Mouse (Mus musculus) bone marrow macrophage, adult 2 months (primary cell): ENCODE measurements around the gene Sptbn1. TPM values are rescaled to one million over a fixed set of nuclear protein-coding genes. Genes with fewer than 3 reads are reported as not detected.

Source experiments
- H3K27ac ChIP-seq: 2 replicates; pipeline ENCODE4 v1.5.1; 2012; ENCODE audit warnings: low read depth, low read length; ENCODE audit not compliant: insufficient read depth
- H3K4me1 ChIP-seq: 2 replicates; pipeline ENCODE4 v1.6.1; 2012; ENCODE audit warnings: low read length; ENCODE audit not compliant: control insufficient read depth, insufficient read depth
- H3K4me3 ChIP-seq: 2 replicates; pipeline ENCODE4 v1.5.1; 2012; ENCODE audit warnings: mild to moderate bottlenecking, low read length, moderate library complexity; ENCODE audit not compliant: insufficient read depth
- CTCF ChIP-seq: IDR thresholded peaks from 2 replicates; pipeline ENCODE4 v1.5.1; 2012; ENCODE audit warnings: low read depth, mild to moderate bottlenecking, low read length, moderate library complexity
- POLR2A ChIP-seq: IDR thresholded peaks from 2 replicates; pipeline ENCODE4 v1.6.1; 2012; ENCODE audit warnings: mild to moderate bottlenecking, low read depth, low read length, borderline replicate concordance
- polyA plus RNA-seq: library from polyadenylated mRNA; stranded (reverse); fragments of >200 nt; gene quantifications from 2 replicates; pipeline ENCODE4 v1.2.4, GENCODE M21; 2012; ENCODE audit not compliant: missing spikeins, insufficient read depth, insufficient read length

Sptbn1 gene
- 33.4 and 36.3 TPM in 2 replicates for polyA plus RNA-seq

DNA sequence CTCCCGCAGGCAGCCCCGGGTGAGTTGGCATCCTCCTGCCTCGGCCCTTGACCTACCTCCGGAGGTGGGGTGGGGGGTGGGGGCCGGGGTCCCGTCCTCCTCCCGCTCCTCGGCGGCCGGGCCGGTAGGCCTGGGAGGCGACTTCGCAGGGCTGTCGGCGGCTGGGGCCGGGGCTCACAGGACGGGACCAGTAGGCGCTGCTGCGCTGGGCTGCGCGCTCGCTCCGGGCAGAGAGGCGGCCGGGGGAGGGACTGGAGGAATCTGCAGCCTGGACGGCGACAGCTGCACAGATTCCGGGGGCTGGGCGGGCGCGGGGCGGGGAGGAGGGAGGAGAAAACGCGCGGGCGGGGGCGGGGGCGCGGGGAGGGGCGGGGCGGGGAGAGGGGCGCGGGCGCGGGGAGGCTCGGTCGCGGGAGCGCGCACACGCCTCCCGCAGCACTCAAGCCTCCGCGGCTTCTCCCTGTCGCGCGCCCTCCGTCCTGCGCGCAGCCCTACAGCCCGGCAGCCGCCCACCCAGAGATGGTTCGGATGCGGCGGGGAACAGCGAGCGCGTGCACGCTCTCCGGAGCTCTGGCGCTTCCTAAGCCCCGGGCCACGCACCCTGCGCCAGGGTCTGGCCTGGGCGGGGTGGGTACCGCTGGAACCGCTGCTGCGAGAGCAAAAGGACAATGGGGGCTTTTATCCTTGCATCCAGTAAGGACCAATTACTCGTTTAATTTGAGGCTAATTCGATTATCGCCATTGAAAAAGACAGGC is at the start of gene Sptbn1:
Gene Sptbn1, minus strand, starts transcription at position 284 of the 756 bp plus-strand sequence.
- TF ChIP-seq POLR2A, result no peak
- no peak for TF ChIP-seq CTCF
- Histone ChIP-seq H3K4me3 (peak within 1 kb of the TSS; percentile 67), H3K4me1 (peaks cover 2% of the 10 kb centered on the region; the same call in 1 of the 2 replicates), H3K27ac (no peak within 1 kb of the TSS)

DNA sequence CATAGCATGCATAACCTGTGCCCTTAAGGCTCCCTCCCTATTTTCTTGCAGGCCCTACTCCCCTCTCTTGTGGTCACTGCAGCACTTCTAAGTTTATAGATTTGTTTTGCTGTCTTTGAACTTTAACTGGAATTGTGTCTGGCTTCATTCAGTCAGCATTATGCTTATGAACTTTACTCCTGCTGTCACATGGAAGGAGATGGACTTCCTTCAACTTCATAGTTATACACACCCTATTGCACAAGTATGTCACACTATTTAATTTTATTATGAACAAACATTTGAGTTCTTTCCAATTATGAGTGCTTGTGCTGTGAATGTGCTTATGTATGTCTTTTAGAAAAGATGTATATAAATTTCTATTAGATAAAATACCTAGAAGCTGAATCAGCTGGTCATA is 26.3 kb upstream of the Sptbn1 start:
- TF ChIP-seq CTCF (no peak), POLR2A (no peak)
- H3K4me1 ChIP-seq, result peaks cover 7% of the 10 kb centered on the region
- H3K27ac ChIP-seq, result no peak overlapping the region
- no peak overlapping the region for H3K4me3 ChIP-seq

DNA sequence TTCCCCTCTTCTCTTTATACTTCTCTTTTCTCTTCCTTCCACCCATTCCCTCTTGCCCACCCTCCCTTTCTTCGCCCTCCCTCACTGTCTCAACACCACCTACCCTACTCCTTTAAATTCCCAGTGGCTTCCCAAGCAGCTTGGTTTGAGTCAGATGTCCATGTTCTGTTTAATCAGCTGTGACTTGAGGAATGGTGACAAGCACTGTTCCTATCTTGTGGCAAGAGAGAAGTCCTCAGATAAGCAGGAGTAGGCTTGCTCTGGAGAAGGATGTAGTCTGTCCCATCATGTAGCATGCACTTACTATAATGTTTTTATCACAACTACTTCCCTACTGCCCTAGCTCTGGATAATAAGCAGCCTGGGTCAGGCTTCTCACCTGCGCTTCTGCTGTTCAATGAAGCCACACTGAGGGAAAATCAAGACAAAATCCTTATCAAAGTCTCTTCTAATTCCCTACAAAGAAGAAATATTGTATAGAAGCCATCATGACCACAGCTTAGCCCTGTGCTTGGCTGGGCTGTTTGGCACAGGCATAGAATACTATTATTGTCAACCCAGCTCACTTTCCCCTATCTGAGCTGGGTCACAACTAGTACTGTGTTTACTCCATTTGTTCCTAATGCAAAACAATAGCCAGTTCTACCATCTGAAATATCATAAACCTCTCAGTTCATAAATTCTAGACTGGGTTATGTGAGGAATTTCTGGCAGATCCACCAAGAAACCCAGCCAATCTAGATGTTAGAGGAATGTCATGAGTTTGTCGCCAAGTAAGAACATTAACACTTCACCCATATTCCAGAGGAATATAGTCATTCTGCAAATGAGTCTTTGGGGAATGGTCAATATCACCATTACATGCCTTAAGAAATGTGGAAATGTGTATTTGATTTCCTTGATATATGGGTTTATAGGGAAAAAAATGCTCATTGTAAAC is 24.5 kb upstream of the Sptbn1 start:
- TF ChIP-seq POLR2A, result no peak
- TF ChIP-seq CTCF, result no peak
- H3K4me1 ChIP-seq, result peaks cover 7% of the 10 kb centered on the region
- H3K4me3 ChIP-seq, result no peak overlapping the region
- no peak overlapping the region for H3K27ac ChIP-seq

DNA sequence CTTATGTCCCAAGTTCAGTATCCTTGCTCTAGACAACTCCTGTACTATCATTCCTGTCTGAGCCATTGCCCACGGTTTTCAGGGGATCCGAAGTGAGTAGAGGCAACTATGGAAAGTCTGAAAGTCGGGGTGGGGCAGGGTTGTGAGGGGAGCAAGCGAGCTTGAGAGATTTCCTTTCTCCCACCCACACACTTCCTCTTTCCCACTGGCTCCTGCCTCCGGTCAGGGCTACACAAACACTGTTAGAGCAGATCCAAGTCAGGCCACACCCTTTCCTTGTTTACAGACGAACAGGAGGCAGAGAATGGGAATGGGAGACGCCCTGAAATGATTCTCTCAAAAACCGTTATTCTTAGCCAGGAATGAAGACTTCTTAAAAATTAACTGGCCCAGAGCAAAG is 23.2 kb upstream of the Sptbn1 start:
- Histone ChIP-seq H3K27ac (no peak overlapping the region), H3K4me3 (no peak overlapping the region), H3K4me1 (peaks cover 7% of the 10 kb centered on the region)
- TF ChIP-seq POLR2A (no peak), CTCF (no peak)

DNA sequence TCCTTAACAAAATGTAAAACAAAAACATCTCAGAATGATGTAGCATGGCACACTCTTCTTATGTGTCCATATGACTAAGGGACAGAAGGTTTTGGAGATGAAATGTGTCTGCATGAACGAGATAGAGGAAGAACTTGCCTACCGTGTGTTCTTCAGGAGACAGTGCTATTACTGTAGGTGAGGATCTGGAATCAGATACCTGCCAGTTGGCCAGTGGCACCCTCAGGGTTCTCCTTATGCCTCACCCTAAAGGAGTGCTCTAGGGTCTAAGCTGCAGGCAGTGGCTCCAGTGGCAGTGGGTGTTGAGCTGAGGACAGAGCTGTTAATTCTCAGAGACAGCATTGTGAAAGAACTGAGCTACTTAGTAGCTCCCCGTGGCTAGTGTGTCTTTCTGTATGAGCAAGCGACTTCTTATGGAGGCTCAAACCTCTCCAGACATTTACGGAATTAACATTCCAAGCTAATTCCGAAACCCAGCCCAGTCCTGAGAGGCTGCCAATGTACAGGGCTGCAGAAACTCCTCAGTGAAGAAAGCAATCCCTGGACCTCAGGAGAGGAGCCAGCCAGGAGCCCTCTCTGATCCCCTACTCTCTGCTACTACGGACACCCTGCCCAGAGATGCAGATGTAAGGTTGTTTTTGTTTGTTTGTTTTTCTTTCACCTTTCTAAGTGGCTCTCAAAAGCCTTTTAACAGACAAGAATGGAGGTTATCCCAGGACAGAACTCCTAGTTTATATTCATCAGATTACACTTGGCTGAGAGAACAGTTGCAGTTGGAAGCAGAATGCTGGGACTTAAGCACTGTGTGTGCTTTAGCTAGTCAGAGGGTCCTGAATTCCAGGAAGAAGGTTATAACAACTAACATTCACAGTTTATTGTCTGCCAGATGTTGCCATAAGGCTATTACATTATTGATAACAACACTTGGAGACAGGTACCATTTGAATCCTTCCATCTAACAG is 21.8 kb upstream of the Sptbn1 start:
- H3K4me1 ChIP-seq, result peaks cover 7% of the 10 kb centered on the region
- no peak overlapping the region for H3K4me3 ChIP-seq
- no peak overlapping the region for H3K27ac ChIP-seq
- no peak for TF ChIP-seq CTCF
- TF ChIP-seq POLR2A, result no peak

DNA sequence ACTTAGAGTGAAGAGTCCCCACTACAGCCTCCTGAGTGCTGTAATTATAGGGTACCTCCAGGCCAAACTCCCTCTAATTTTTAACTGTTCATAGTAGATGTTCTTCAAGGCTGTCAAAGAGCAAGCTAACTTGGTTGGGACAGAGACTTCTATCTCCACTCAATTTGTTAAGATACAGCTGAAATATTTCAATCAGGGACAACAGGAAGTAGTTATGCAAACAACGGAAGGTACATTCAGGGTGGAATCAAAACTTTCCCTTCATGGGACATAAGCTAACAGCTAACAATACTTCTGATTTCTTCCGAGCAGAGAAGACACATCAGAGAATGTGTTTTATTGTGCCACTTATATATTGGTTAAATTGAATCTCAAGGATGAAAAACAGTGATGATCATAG is 20.1 kb upstream of the Sptbn1 start:
- no peak overlapping the region for H3K27ac ChIP-seq
- TF ChIP-seq CTCF (no peak), POLR2A (no peak)
- peaks cover 7% of the 10 kb centered on the region for H3K4me1 ChIP-seq
- H3K4me3 ChIP-seq, result no peak overlapping the region

DNA sequence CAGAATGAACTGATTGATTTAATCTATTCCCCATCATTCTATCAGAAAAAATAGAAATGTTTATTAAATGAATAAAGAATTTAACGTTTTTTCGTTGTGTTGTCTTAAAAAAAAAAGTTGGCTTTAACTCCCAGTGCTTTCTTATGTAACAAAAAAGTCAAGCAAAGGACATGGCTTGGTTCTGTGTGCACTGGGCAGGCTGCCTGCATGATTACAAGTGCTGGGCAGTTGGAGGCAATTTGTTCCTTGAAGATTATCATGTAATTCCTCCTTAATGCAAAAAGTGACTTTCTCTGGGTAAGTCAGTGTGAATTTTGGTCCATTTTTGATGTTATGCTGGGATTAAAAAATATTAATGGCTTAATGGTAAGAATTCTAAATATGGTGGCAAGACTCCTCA is 15.7 kb upstream of the Sptbn1 start:
- TF ChIP-seq POLR2A (no peak), CTCF (no peak)
- Histone ChIP-seq H3K4me1 (no peaks in the 10 kb centered on the region; the same call in 1 of the 2 replicates), H3K4me3 (no peak overlapping the region), H3K27ac (no peak overlapping the region)

DNA sequence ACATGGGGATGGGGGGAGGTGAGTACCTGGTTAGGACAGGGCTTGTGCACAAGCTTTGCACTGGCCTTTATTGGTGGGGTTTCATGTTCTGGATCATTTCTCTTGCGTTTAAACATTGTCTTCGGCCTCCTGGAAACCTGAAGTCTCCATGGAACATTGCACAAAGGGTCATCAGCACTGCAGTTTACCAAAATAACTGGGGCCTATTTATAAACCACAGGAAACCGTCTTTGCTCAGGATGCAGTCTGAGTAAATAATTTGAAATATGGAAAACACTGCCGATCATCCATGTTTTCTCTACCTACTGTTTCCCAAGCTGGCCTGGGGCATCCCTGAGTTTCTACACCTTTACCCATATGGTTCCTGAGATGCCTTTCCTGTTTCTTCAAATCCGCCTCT is 13.1 kb upstream of the Sptbn1 start:
- no peaks in the 10 kb centered on the region; the same call in 1 of the 2 replicates for H3K4me1 ChIP-seq
- no peak overlapping the region for H3K4me3 ChIP-seq
- TF ChIP-seq POLR2A, result no peak
- H3K27ac ChIP-seq, result no peak overlapping the region

DNA sequence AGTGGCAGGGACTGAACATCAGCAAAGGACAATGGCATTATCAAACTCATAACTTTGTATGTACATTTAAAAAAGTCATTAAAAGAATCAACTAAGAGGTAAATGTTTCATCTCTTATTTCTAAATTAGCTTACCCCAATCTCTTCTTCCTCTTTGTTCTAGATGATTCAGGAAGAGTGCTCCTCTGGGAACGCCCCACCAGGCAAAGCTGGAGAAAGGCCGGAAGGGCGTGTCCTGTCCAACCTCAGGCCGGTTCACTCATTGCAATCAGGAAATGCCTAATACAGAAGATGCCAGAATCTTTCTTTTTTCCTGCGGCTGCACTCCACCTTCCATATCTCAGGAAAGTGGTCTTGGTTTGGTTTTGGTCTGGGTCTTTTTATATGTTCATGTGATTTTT is 11.3 kb upstream of the Sptbn1 start:
- TF ChIP-seq CTCF (no peak), POLR2A (no peak)
- H3K27ac ChIP-seq, result no peak overlapping the region
- H3K4me3 ChIP-seq, result no peak overlapping the region
- H3K4me1 ChIP-seq, result no peaks in the 10 kb centered on the region; the same call in 1 of the 2 replicates

DNA sequence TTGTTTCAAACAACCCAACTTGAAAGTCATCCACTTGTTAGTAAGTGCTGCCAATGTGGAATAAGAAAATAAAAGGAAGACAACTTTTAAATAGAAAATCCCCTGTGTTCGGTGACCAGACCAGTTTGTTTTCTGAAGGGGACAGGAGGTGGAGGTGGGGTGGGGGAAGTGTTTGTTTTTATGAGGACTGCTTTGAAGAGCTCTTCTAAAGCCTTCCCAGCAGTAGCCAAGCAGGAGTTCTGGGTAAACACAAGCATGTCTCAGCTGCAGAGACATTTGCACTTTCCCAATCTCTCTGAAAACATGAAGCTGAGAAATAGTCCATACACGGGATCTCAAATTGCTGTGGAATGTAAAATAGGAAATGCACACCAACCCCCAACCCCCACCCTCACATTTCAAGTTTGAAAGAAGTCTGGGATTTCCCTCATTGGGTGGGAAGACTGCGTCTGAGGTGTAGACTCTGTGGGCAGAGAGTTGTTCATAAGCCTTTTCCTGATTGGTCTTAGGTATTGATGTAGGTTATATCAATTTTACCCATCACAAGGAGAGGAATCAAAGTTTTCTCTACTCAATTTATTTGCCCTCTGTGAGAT is 7.6 kb upstream of the Sptbn1 start:
- no peak overlapping the region for H3K4me3 ChIP-seq
- no peak overlapping the region for H3K27ac ChIP-seq
- H3K4me1 ChIP-seq, result no peaks in the 10 kb centered on the region; the same call in 1 of the 2 replicates
- TF ChIP-seq POLR2A (no peak), CTCF (no peak)
